Mouse (Mus musculus) midbrain, embryonic 11.5 days (tissue): ENCODE results near the gene Clcn3. TPM values are rescaled to one million over a fixed set of nuclear protein-coding genes. Genes with fewer than 3 reads are reported as not detected.
A peak's percentile ranks its signal among the peaks of the same experiment; 100 is the strongest.

Experiments used
- ATAC-seq: fragments of 200-750 bp; cut with Nextera tagmentation; 2 replicates; pipeline ENCODE4 v1.8.0; 2017; ENCODE audit warnings: moderate TSS enrichment, moderate library complexity; ENCODE audit not compliant: low FRiP score
- DNase-seq: peaks from one replicate; pipeline ENCODE4 v3.0.0; 2015; ENCODE audit warnings: low spot score; ENCODE audit errors: missing footprints
- H3K27ac ChIP-seq: fragments of 300-500 bp; sonication (generic); 2 replicates; pipeline ENCODE4 v1.5.1; 2014; ENCODE audit warnings: low read depth, low read length
- H3K27me3 ChIP-seq: fragments of 300-500 bp; sonication (generic); 2 replicates; pipeline ENCODE4 v1.6.1; 2014; ENCODE audit warnings: mild to moderate bottlenecking, low read length, moderate library complexity, mixed read lengths; ENCODE audit not compliant: control insufficient read depth, insufficient read depth
- H3K36me3 ChIP-seq: fragments of 300-500 bp; sonication (generic); 2 replicates; pipeline ENCODE4 v1.6.1; 2014; ENCODE audit warnings: mild to moderate bottlenecking, low read length, moderate library complexity, mixed read lengths; ENCODE audit not compliant: control insufficient read depth, insufficient read depth
- H3K4me1 ChIP-seq: fragments of 300-500 bp; sonication (generic); 2 replicates; pipeline ENCODE4 v1.6.1; 2014; ENCODE audit warnings: low read length; ENCODE audit not compliant: control insufficient read depth, insufficient read depth
- H3K4me2 ChIP-seq: fragments of 300-500 bp; sonication (generic); 2 replicates; pipeline ENCODE4 v1.6.1; 2014; ENCODE audit warnings: mild to moderate bottlenecking, moderate library complexity
- H3K4me3 ChIP-seq: fragments of 300-500 bp; sonication (generic); 2 replicates; pipeline ENCODE4 v1.5.1; 2014; ENCODE audit warnings: low read depth, low read length
- H3K9ac ChIP-seq: fragments of 300-500 bp; sonication (generic); 2 replicates; pipeline ENCODE4 v1.6.1; 2014; ENCODE audit warnings: low read length
- H3K9me3 ChIP-seq: fragments of 300-500 bp; sonication (generic); 2 replicates; pipeline ENCODE4 v1.6.1; 2016; ENCODE audit warnings: low read length; ENCODE audit not compliant: control insufficient read depth
- WGBS: fragments of 180-500 bp; shearing (Covaris S2); extraction: QIAGEN DNeasy Blood & Tissue Kit; methylation state at CpG from one replicate; pipeline ENCODE4 v1.1.7; 2014; 5-methylcytosine and 5-hydroxymethylcytosine counted together
- polyA plus RNA-seq: library from polyadenylated mRNA; unstranded; fragments of >200 nt; fragmentation: Nextera tagmentation; extraction: Ambion mirVana; gene quantifications from 2 replicates; pipeline ENCODE4 v1.2.1, GENCODE M21; 2014

Gene Clcn3
- polyA plus RNA-seq, 1 experiment from 2014 or later: 38.6 TPM

- no peaks in the 10 kb centered on the region for H3K36me3 ChIP-seq
- WGBS: 10% methylated on average over 3 of the region's 3 CpGs
- no peak overlapping the region for H3K9ac ChIP-seq
- DNase-seq (no peak), ATAC-seq (peak; percentile 44; the same call in 1 of the 2 replicates)
- no peak overlapping the region for H3K4me3 ChIP-seq
- no peaks in the 10 kb centered on the region for H3K9me3 ChIP-seq
- H3K4me2 ChIP-seq: no peak overlapping the region
- H3K27ac ChIP-seq: no peak overlapping the region
- H3K27me3 ChIP-seq: no peaks in the 10 kb centered on the region
- peaks cover 5% of the 10 kb centered on the region; the same call in 1 of the 2 replicates for H3K4me1 ChIP-seq
Measured at GRCm38 (mm10) chr8:60938717-60939424, 44.2 kb downstream of the Clcn3 start.

GRCm38 (mm10) chr8:60933617-60934016 is 49.5 kb downstream of the Clcn3 start:
- H3K4me3 ChIP-seq: no peak overlapping the region
- no peaks in the 10 kb centered on the region for H3K9me3 ChIP-seq
- no peaks in the 10 kb centered on the region for H3K36me3 ChIP-seq
- no peak for ATAC-seq
- peaks cover under 1% of the 10 kb centered on the region; the same call in 1 of the 2 replicates for H3K4me1 ChIP-seq
- DNase-seq: no peak
- H3K4me2 ChIP-seq: no peak overlapping the region
- no peaks in the 10 kb centered on the region for H3K27me3 ChIP-seq
- H3K9ac ChIP-seq: no peak overlapping the region
- H3K27ac ChIP-seq: no peak overlapping the region

GRCm38 (mm10) chr8:60920176-60920575 is 62.9 kb downstream of the Clcn3 start:
- H3K4me2 ChIP-seq: no peak overlapping the region
- WGBS: 93% methylated on average over 4 of the region's 4 CpGs
- no peak for DNase-seq
- no peaks in the 10 kb centered on the region for H3K36me3 ChIP-seq
- no peaks in the 10 kb centered on the region for H3K27me3 ChIP-seq
- no peaks in the 10 kb centered on the region for H3K9me3 ChIP-seq
- ATAC-seq: no peak
- H3K27ac ChIP-seq: no peak overlapping the region
- no peaks in the 10 kb centered on the region for H3K4me1 ChIP-seq
- no peak overlapping the region for H3K9ac ChIP-seq
- no peak overlapping the region for H3K4me3 ChIP-seq

DNA sequence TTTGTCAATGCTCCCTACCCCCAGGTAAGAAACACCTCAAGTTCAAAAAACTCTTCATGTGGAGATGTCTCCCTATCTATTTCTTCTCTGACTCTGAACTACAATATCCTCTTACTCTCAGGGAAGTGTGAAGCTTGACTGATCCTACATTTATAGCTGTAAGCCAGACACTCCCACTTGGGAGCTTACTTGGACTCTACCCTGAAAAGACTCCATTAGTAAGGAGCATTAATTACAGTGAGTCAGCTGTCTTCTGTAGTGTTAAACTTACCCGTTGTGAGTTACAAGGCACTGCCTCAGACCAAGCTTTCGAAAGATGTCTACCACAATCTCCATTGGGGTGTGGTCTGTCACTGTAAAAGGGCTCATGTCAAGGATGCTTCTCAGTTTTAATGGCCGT is 64.0 kb downstream of the Clcn3 start:
- ATAC-seq (no peak), DNase-seq (no peak)
- no peaks in the 10 kb centered on the region for H3K9me3 ChIP-seq
- 87% methylated on average over 3 of the region's 3 CpGs for WGBS
- no peaks in the 10 kb centered on the region for H3K27me3 ChIP-seq
- no peaks in the 10 kb centered on the region for H3K36me3 ChIP-seq
- H3K4me3 ChIP-seq: no peak overlapping the region
- no peak overlapping the region for H3K4me2 ChIP-seq
- no peaks in the 10 kb centered on the region for H3K4me1 ChIP-seq
- H3K27ac ChIP-seq: no peak overlapping the region
- H3K9ac ChIP-seq: no peak overlapping the region

DNA sequence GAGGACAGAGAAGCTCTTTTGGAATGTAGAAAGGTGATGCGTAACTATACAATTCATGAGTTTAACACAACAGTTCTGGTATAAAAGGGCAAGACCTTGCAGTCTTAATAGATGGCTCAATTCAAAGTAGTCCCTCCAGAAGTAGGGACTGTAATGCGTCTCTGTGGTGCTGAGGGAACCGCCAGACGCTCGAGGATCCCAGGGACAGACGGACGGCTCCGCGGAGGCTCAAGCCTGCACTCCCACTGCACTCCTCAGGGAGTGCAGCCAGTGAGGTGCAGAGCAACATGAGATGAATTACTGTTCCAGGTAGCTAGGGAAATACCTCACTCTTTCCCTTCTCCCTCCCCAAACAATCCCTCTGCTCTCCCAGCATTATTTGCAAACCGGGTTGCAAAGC is 70.5 kb downstream of the Clcn3 start:
- Histone ChIP-seq H3K9ac (no peak overlapping the region), H3K27me3 (no peaks in the 10 kb centered on the region), H3K9me3 (no peaks in the 10 kb centered on the region), H3K4me2 (no peak overlapping the region), H3K4me1 (no peaks in the 10 kb centered on the region), H3K36me3 (0 out of 2 replicates have a peak, but pooled peaks cover 3% of the 10 kb centered on the region), H3K27ac (no peak overlapping the region), H3K4me3 (no peak overlapping the region)
- ATAC-seq (0 out of 2 replicates have a peak, but pooled peaks have one; percentile 19), DNase-seq (no peak)
- WGBS: 48% methylated on average over 10 of the region's 10 CpGs

DNA sequence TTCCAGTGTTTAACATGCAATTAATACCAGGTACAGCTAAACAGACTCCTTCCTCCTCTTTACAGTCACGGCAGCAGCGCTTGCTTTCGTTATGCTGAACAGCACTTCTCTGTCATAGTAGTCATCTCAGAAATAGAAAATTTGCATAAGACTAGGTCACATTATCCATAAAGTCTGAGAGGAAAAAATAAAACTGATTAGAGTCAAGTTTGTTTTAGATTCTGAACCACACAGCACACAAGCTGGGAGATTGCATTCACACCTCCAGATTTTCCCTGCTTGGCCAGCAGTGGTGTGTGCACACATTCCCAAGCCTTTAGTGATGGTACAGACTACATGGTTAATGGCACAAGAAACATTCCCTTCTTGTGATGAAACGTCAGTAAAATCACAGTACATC is 71.0 kb downstream of the Clcn3 start:
- no peak overlapping the region for H3K27ac ChIP-seq
- ATAC-seq (no peak), DNase-seq (no peak)
- no peaks in the 10 kb centered on the region for H3K4me1 ChIP-seq
- H3K9me3 ChIP-seq: no peaks in the 10 kb centered on the region
- H3K4me3 ChIP-seq: no peak overlapping the region
- 88% methylated on average over 4 of the region's 4 CpGs for WGBS
- no peak overlapping the region for H3K9ac ChIP-seq
- no peaks in the 10 kb centered on the region for H3K27me3 ChIP-seq
- H3K36me3 ChIP-seq: 0 out of 2 replicates have a peak, but pooled peaks cover 3% of the 10 kb centered on the region
- no peak overlapping the region for H3K4me2 ChIP-seq

DNA sequence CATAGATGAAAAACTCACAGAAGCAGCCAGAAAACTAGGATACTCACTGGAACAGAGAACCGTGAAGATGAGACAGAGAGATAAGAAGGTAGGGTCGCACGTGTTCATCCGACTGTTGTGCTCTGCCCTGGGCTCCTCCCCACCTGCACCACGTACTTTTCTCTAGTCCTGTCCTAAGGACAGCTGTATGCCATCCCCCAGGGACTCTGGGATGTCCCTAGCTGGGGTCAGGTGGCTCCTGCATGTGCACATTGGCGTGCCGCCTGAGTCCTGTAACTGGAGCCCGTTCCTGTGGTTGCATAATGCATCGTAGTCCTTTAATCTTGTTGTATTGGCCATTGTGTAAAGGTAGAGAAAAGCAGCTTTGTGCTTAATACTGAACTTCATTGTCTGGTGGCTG is 83.0 kb downstream of the Clcn3 start:
- peaks cover 2% of the 10 kb centered on the region; the same call in 1 of the 2 replicates for H3K36me3 ChIP-seq
- DNase-seq: no peak
- H3K4me1 ChIP-seq: no peaks in the 10 kb centered on the region
- no peaks in the 10 kb centered on the region for H3K27me3 ChIP-seq
- no peak overlapping the region for H3K4me2 ChIP-seq
- ATAC-seq: no peak
- 79% methylated on average over 9 of the region's 9 CpGs for WGBS
- H3K9ac ChIP-seq: no peak overlapping the region
- no peak overlapping the region for H3K4me3 ChIP-seq
- no peak overlapping the region for H3K27ac ChIP-seq
- H3K9me3 ChIP-seq: no peaks in the 10 kb centered on the region

GRCm38 (mm10) chr8:60895878-60896277 is 87.2 kb downstream of the Clcn3 start:
- Histone ChIP-seq H3K4me1 (peaks cover 10% of the 10 kb centered on the region; the same call in 1 of the 2 replicates), H3K9ac (no peak overlapping the region), H3K4me2 (no peak overlapping the region), H3K27ac (no peak overlapping the region), H3K9me3 (no peaks in the 10 kb centered on the region), H3K36me3 (no peaks in the 10 kb centered on the region; the same call in 1 of the 2 replicates), H3K27me3 (no peaks in the 10 kb centered on the region), H3K4me3 (no peak overlapping the region)
- DNase-seq (no peak), ATAC-seq (no peak)
- WGBS: 93% methylated on average over 6 of the region's 6 CpGs

DNA sequence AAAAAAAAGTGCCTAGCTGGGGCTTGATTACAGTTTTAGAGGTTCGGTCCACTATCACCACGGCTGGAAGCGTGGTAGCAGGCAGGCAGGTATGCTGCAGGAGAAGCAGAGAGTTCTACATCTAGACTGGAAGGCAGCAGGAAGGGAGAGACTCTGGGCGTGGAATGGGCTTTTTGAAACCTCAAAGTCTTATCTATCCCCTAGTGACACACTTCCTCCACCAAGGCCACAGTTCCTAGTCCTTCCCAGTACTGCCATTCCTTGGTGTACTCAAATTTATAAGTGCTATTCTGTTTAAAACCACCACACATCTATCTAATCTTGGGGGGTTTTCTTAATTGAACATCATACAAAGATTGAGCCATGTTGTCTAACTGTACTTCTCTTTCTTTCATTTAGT is 91.3 kb downstream of the Clcn3 start:
- Histone ChIP-seq H3K9ac (no peak overlapping the region), H3K9me3 (no peaks in the 10 kb centered on the region), H3K36me3 (no peaks in the 10 kb centered on the region; the same call in 1 of the 2 replicates), H3K27me3 (no peaks in the 10 kb centered on the region), H3K4me2 (no peak overlapping the region), H3K4me1 (peaks cover 10% of the 10 kb centered on the region; the same call in 1 of the 2 replicates), H3K27ac (no peak overlapping the region), H3K4me3 (peak overlapping the region; percentile 80; the same call in 1 of the 2 replicates)
- no peak for DNase-seq
- WGBS: 97% methylated on average over 4 of the region's 4 CpGs
- no peak for ATAC-seq
